Mouse (Mus musculus) ovary, postnatal 10 days (tissue): Measurements from ENCODE around the gene Tgfbrap1.
"Not testable (repeated sequence)": the region's sequence is repeated elsewhere in the genome, so short reads cannot be mapped to it uniquely, and the experiment has no call there.

Experiments
- DNase-seq: peaks from one replicate; pipeline ENCODE4 v3.0.0; 2022; ENCODE audit warnings: low spot score

The Tgfbrap1 gene

GRCm38 (mm10) chr1:43098031-43098984 lies at the start of gene Tgfbrap1, which contains the start of gene AI597479:
TSS of gene Tgfbrap1 (minus strand) at chr1:43098637.
TSS of gene AI597479 (plus strand) at chr1:43098710.
- DNase-seq: peak; percentile 95

- DNase-seq: no peak
Measured at GRCm38 (mm10) chr1:43147474-43147873, 49.0 kb upstream of the Tgfbrap1 start.

GRCm38 (mm10) chr1:43145388-43145787 lies 47.0 kb upstream of the Tgfbrap1 start:
- no peak for DNase-seq

- no peak for DNase-seq
Measured at GRCm38 (mm10) chr1:43144338-43144906, 46.0 kb upstream of the Tgfbrap1 start.

- DNase-seq: no peak
Measured at GRCm38 (mm10) chr1:43143791-43144190, 45.4 kb upstream of the Tgfbrap1 start.

GRCm38 (mm10) chr1:43143284-43143683 lies 44.8 kb upstream of the Tgfbrap1 start:
- DNase-seq: no peak

- no peak for DNase-seq
Measured at GRCm38 (mm10) chr1:43142849-43143248, 44.4 kb upstream of the Tgfbrap1 start.

- DNase-seq: no peak
Measured at GRCm38 (mm10) chr1:43141555-43141961, 43.1 kb upstream of the Tgfbrap1 start.

- DNase-seq: peak; percentile 78
Measured at GRCm38 (mm10) chr1:43139587-43140266, 41.3 kb upstream of the Tgfbrap1 start.

GRCm38 (mm10) chr1:43138268-43138812 lies 39.9 kb upstream of the Tgfbrap1 start:
- DNase-seq: no peak

GRCm38 (mm10) chr1:43137334-43137733 lies 38.9 kb upstream of the Tgfbrap1 start:
- DNase-seq: no peak

GRCm38 (mm10) chr1:43136488-43137029 lies 38.1 kb upstream of the Tgfbrap1 start:
- DNase-seq: not testable (repeated sequence)

- DNase-seq: no peak
Measured at GRCm38 (mm10) chr1:43131591-43131990, 33.2 kb upstream of the Tgfbrap1 start.

GRCm38 (mm10) chr1:43130219-43130981 lies 32.0 kb upstream of the Tgfbrap1 start:
- no peak for DNase-seq

- no peak for DNase-seq
Measured at GRCm38 (mm10) chr1:43127820-43128610, 29.6 kb upstream of the Tgfbrap1 start.

GRCm38 (mm10) chr1:43127196-43127595 lies 28.8 kb upstream of the Tgfbrap1 start:
- no peak for DNase-seq

GRCm38 (mm10) chr1:43124726-43125125 lies 26.3 kb upstream of the Tgfbrap1 start:
- no peak for DNase-seq

GRCm38 (mm10) chr1:43122616-43123015 lies 24.2 kb upstream of the Tgfbrap1 start:
- no peak for DNase-seq

- no peak for DNase-seq
Measured at GRCm38 (mm10) chr1:43120950-43121349, 22.5 kb upstream of the Tgfbrap1 start.

GRCm38 (mm10) chr1:43117435-43117834 lies 19.0 kb upstream of the Tgfbrap1 start:
- no peak for DNase-seq
